Mouse (Mus musculus) liver, embryonic 14.5 days (tissue): Measurements from ENCODE around the gene Pcsk5. TPM values are rescaled to one million over a fixed set of nuclear protein-coding genes. Genes with fewer than 3 reads are reported as not detected.
"Not testable (repeated sequence)": the region's sequence is repeated elsewhere in the genome, so short reads cannot be mapped to it uniquely, and the experiment has no call there.

Experiments
- ATAC-seq: fragments of 200-750 bp; cut with Nextera tagmentation; 2 replicates; pipeline ENCODE4 v1.8.0; 2017; ENCODE audit warnings: moderate number of reproducible peaks, mild to moderate bottlenecking, moderate library complexity; ENCODE audit not compliant: insufficient read depth
- DNase-seq, 3 experiments: peaks; one replicate each; pipeline ENCODE4 v3.0.0-alpha.2; 2012 to 2013; ENCODE audit warnings: low read depth in 3 of 3, low spot score in 3 of 3
- H3K27ac ChIP-seq: fragments of 300-500 bp; sonication (generic); 2 replicates; pipeline ENCODE4 v1.5.1; 2014; ENCODE audit warnings: moderate library complexity, mild to moderate bottlenecking, control low read depth, inconsistent platforms
- H3K27me3 ChIP-seq: fragments of 300-500 bp; sonication (generic); 2 replicates; pipeline ENCODE4 v1.6.1; 2014; ENCODE audit warnings: mild to moderate bottlenecking, low read length, moderate library complexity; ENCODE audit not compliant: control insufficient read depth, insufficient read depth
- H3K36me3 ChIP-seq: fragments of 300-500 bp; sonication (generic); replicated peaks from 2 replicates; pipeline ENCODE4 v1.6.1; 2014; ENCODE audit warnings: low read depth; ENCODE audit not compliant: control insufficient read depth, insufficient read depth
- H3K4me1 ChIP-seq, 2 experiments: fragments of 200-500 bp in 1 of 2; fragments of 300-500 bp in 1 of 2; sonication (generic) in 1 of 2; replicated peaks; 2 replicates each; pipeline ENCODE4 v1.6.1; 2012 to 2014; ENCODE audit warnings: antibody characterized with exemption in 1 of 2, inconsistent platforms in 1 of 2, low read length in 1 of 2; ENCODE audit not compliant: control insufficient read depth in 2 of 2, insufficient read depth in 2 of 2
- H3K4me2 ChIP-seq: fragments of 300-500 bp; sonication (generic); 2 replicates; pipeline ENCODE4 v1.6.1; 2014; ENCODE audit warnings: low read depth, mild to moderate bottlenecking, control low read depth, moderate library complexity
- H3K4me3 ChIP-seq, 2 experiments: fragments of 200-500 bp in 1 of 2; fragments of 300-500 bp in 1 of 2; sonication (generic) in 1 of 2; 2 replicates each; pipeline ENCODE4 v1.5.1; 2012 to 2014; ENCODE audit warnings: low read depth in 2 of 2, low read length in 2 of 2, mild to moderate bottlenecking in 2 of 2, control low read depth in 1 of 2, inconsistent platforms in 1 of 2, moderate library complexity in 1 of 2; ENCODE audit not compliant: insufficient read depth in 1 of 2
- H3K9ac ChIP-seq: fragments of 300-500 bp; sonication (generic); replicated peaks from 2 replicates; pipeline ENCODE4 v1.6.1; 2014; ENCODE audit warnings: mild to moderate bottlenecking, control low read depth, moderate library complexity
- H3K9me3 ChIP-seq: fragments of 300-500 bp; sonication (generic); 2 replicates; pipeline ENCODE4 v1.6.1; 2016; ENCODE audit warnings: low read length, mixed read lengths; ENCODE audit not compliant: control insufficient read depth
- CTCF ChIP-seq: IDR thresholded peaks from 2 replicates; pipeline ENCODE4 v1.5.1; 2016; ENCODE audit warnings: antibody characterized with exemption, low read depth, control low read depth
- EP300 ChIP-seq: IDR thresholded peaks from 2 replicates; pipeline ENCODE4 v1.6.1; 2016; ENCODE audit warnings: antibody characterized with exemption, low read depth
- WGBS: fragments of 180-500 bp; shearing (Covaris S2); extraction: QIAGEN DNeasy Blood & Tissue Kit; methylation state at CpG from one replicate; pipeline ENCODE4 v1.1.7; 2014; ENCODE audit not compliant: insufficient replicate concordance; 5-methylcytosine and 5-hydroxymethylcytosine counted together
- polyA plus RNA-seq, 2 experiments: library from polyadenylated mRNA; depleted of rRNA in 1 of 2; stranded (reverse) in 1 of 2; unstranded in 1 of 2; fragments of >200 nt; fragmentation: Nextera tagmentation in 1 of 2; extraction: Ambion mirVana in 1 of 2; gene quantifications; 2 replicates each; pipeline versions ENCODE4 v1.2.1 to v1.2.3; 2012 to 2014

The Pcsk5 gene
- polyA plus RNA-seq, 2 experiments = 0.58 to 0.61 TPM

DNA sequence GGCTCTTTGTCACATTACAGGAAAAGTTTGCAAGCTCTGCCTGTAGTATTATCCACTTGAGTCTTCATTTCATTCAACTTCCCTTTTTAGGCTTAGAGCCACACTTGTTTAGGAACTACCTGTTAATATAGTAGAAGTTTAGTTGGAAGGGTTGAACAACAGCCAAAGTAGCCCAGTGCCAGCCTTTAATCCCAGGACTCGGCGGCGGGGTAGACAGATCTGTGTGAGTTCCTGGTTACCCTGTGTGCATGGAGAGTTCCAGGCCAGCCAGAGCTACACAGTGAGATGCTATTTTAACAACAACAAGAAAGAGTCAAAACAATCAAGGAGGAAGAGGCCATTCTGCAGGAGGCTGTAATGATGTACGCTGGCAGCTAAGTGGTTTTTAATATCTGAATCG is 358.0 kb downstream of the Pcsk5 start:
- no peak overlapping the region for H3K4me3 ChIP-seq
- WGBS = 83% methylated on average over 5 of the region's 5 CpGs

DNA sequence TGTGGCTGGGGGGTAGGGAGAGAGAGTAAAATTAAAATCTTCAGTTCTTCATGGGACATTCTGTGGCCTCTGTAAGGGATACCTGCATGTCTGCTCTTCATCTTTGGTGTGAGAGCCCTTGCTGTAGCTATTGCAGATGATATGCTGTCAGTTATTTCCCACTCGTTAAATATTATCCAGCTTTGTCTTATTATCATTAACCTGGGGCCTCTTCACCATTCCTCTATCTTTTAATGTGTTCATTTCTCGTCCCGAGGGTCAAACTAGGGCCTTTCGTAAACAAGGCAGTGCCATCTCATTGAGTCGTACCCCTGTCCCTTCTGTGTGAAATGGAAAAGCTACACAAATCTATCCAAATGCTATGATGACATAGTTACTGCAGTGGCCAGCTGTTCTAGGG is 361.4 kb downstream of the Pcsk5 start:
- no peak for TF ChIP-seq CTCF
- no peak for TF ChIP-seq EP300
- no peak overlapping the region for H3K9ac ChIP-seq
- no peaks in the 10 kb centered on the region for H3K4me1 ChIP-seq
- no peaks in the 10 kb centered on the region for H3K27me3 ChIP-seq
- ATAC-seq (no peak), DNase-seq (no peak)
- no peak overlapping the region for H3K4me2 ChIP-seq
- H3K9me3 ChIP-seq = no peaks in the 10 kb centered on the region
- WGBS = 62% methylated on average over 5 of the region's 5 CpGs
- H3K36me3 ChIP-seq = no peaks in the 10 kb centered on the region
- no peak overlapping the region for H3K4me3 ChIP-seq
- H3K27ac ChIP-seq = no peak overlapping the region

More for the DNA sequence above, 358.0 kb downstream of the Pcsk5 start:
- no peak overlapping the region for H3K9ac ChIP-seq
- no peak for TF ChIP-seq EP300
- TF ChIP-seq CTCF = no peak
- no peak for ATAC-seq
- no peaks in the 10 kb centered on the region for H3K27me3 ChIP-seq
- no peak for DNase-seq
- no peaks in the 10 kb centered on the region for H3K36me3 ChIP-seq
- no peak overlapping the region for H3K4me2 ChIP-seq
- H3K9me3 ChIP-seq = no peaks in the 10 kb centered on the region
- H3K4me1 ChIP-seq = no peaks in the 10 kb centered on the region
- H3K27ac ChIP-seq = no peak overlapping the region

DNA sequence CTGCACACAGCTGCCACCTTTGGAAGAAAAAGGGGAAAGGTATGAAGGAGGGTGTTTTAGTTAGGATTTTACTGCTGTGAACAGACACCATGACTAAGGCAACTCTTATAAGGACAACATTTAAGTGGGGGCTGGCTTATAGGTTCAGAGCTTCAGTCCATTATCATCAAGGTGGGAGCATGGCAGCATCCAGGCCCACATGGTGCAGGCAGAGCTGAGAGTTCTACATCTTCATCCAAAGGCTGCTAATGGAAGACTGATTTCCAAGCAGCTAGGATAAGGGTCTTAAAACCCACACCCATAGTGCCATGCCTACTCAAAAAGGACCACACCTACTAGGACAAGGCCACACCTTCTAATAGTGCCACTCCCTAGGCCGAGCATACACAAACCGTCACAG is 364.3 kb downstream of the Pcsk5 start:
- WGBS = 74% methylated on average over 2 of the region's 2 CpGs
- not testable (repeated sequence) for ATAC-seq, H3K36me3 ChIP-seq, H3K4me1 ChIP-seq, H3K27ac ChIP-seq, H3K9me3 ChIP-seq, H3K4me2 ChIP-seq, DNase-seq, H3K27me3 ChIP-seq, H3K9ac ChIP-seq, H3K4me3 ChIP-seq

DNA sequence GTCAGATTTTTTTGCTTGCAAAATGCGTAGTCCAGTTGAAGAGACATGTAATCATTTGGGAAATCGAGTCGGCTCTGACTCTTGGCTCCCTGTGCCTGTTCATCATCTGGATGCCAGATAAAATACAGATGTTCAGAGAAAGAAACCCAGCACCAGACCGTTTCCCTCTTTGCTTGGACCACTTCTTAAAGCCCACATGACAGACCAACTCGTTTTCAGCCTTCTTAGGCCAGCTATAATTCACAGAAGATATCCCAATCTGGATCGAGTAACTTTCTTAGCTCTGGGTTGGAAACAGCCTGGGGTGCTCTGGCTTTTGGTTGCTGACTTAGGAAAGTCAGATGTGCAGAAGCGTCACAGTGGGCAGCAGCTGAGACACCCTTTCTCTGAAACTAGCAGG is 365.6 kb downstream of the Pcsk5 start:
- Histone ChIP-seq H3K9me3 (no peaks in the 10 kb centered on the region), H3K27me3 (no peaks in the 10 kb centered on the region), H3K4me2 (no peak overlapping the region), H3K4me3 (no peak overlapping the region), H3K9ac (no peak overlapping the region), H3K27ac (no peak overlapping the region), H3K4me1 (no peaks in the 10 kb centered on the region), H3K36me3 (no peaks in the 10 kb centered on the region)
- ATAC-seq = no peak
- 55% methylated on average over 7 of the region's 7 CpGs for WGBS
- DNase-seq = no peak
- TF ChIP-seq EP300 (no peak), CTCF (no peak)

DNA sequence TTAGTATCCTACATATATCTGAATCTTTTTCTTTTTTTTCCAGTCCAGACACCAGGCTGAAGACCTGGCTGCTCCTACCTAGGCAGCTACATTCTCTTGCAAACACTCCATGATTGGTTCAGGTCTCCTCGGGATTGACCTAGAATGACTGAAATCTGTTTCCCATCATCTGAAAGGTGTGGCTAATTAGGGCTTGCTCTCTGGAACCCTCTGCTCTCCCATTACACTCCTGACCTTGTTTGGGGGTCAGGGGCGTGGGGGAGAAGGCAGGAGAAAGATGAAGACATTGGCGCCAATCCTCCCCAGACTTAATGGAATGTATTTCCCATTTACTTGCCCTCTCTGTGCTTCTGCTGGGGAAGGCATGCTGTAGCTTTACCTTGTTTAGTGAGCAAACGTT is 366.2 kb downstream of the Pcsk5 start:
- H3K36me3 ChIP-seq = no peaks in the 10 kb centered on the region
- WGBS = 49% methylated on average over 4 of the region's 4 CpGs
- no peaks in the 10 kb centered on the region for H3K4me1 ChIP-seq
- H3K4me2 ChIP-seq = no peak overlapping the region
- no peaks in the 10 kb centered on the region for H3K9me3 ChIP-seq
- H3K27ac ChIP-seq = no peak overlapping the region
- no peak overlapping the region for H3K4me3 ChIP-seq
- ATAC-seq (no peak), DNase-seq (no peak)
- no peaks in the 10 kb centered on the region for H3K27me3 ChIP-seq
- H3K9ac ChIP-seq = no peak overlapping the region
- TF ChIP-seq EP300 (no peak), CTCF (no peak)
